Mouse (Mus musculus): Measurements from ENCODE around the gene Ubqln3.

The Ubqln3 gene

DNA sequence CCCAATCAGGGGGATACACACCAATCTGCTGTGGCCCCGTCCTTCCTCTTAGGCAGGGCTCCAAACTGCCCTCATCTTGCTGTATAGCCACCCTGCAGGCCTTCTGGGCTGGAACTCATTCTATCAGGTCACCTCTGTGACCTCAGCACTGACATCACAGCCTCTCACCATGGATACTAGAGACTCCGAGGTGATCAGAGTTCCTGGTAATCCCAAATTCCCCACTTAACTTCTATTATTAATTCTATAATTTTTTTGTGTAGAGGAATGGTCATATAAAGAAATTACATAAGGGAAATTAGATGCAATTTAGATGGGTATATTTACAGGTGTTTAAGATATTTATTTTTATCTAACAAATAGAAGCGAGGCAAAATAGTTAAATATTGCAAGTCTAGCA is at the start of gene Ubqln3:
Gene Ubqln3 (minus strand): TSS at position 101 of the 400 bp plus-strand sequence.
- no peak for DNase-seq

DNA sequence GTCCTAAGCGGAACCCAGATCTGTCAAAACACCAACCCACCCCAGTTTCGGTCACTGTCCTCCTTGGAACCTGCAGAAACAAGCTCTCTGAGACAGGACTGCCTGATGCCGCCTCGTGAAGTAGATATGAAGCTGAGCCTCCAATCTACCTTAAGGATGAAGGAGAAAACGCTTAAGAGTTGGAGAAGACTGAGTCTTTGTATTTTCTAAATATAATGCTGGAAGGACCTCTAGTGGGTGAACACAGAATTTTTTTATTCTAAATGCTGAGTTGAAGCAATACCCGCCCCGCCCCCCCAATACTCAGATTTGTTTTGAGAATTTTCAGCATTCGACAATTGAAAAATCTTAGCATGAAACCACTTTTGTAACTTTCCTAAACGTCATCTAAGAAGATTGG is 48.2 kb upstream of the Ubqln3 start:
- no peak for DNase-seq

DNA sequence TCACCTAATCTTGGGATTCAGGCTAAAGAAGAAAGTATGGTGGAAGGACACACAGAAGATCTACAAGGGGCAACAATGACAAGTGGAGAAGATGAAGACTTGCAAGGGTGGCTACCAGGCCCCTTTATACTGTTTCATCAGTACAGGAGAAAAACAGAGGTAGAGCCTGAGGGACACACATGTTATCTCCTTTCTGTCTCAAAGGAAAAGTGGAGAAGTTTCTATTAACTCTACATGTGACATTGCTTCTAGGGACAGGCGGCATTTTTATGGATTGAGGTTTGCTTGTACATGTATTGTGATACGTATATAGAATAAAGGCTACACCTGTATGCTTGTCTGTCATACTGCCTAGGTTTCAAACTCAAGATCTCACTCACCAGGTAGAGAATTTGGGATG is 40.2 kb upstream of the Ubqln3 start, which contains the start of gene Olfr648:
Gene Olfr648 (minus strand): TSS at position 101 of the 400 bp plus-strand sequence.
- no peak for DNase-seq

DNA sequence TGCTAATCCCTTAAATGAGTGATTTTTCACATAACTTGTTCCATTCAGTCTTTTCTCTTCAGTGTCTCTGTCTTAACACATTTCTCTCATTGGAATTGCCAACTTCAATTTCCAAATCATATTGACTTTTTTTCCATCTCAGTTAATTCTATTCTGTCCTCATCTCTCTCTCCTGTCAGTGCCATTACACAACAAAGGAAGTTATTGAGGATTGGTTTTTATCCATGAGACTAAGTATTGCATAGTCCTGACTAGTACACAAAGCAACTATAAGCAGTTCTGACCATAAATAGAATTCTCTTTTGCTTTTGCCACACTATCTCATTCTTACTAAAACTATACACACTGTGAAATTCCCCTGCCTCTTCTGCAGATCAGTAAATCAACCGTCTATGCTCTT is 36.0 kb upstream of the Ubqln3 start:
- no peak for DNase-seq

DNA sequence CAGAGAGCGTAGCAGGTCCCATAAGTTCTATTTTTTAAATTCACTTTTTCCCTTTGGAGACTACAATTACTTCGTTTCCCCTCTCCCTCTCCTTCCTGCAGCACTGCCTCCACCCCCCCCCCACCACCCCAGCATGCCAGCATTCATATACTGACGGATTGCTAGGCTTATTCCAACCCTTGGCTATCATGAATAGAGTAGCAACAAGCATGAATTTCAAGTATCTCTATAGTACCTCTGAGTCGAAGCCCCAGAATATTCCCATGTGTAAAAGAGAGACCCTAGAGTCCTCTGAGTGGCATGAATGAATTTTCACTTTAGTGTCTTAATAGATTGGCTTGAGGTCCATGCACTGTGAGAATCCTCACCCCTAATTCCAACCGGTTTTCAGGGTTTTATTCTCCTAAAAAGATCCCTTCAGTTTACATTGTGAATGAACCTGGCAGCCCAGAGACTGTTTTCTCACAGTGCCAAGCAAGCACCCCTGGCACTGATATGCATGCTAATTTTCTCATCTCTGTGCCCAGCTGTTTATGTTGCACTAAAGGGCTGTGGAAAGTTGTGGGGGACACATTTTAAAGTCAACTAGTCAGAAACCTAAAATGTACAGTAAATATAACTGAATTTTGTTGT is 35.5 kb upstream of the Ubqln3 start:
- DNase-seq = no peak

DNA sequence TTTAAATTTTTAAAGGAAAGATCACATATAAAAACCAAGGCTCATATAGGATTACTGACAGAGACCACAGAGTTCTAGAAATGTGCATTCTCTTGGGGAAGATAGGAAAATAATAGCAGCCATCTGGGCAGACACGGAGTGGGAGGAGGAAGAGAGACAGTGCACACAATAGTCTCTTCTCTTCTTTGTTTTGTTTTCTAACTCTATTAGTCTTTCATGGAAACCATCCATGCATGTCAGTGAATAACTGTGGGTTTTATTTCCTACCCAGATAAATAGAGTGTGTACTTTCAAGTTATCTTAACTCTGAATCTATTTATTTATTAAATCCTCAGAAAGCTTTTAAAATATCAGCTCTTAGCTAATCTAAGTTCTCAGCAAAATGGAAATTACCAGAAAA is 32.0 kb upstream of the Ubqln3 start:
- DNase-seq = no peak

DNA sequence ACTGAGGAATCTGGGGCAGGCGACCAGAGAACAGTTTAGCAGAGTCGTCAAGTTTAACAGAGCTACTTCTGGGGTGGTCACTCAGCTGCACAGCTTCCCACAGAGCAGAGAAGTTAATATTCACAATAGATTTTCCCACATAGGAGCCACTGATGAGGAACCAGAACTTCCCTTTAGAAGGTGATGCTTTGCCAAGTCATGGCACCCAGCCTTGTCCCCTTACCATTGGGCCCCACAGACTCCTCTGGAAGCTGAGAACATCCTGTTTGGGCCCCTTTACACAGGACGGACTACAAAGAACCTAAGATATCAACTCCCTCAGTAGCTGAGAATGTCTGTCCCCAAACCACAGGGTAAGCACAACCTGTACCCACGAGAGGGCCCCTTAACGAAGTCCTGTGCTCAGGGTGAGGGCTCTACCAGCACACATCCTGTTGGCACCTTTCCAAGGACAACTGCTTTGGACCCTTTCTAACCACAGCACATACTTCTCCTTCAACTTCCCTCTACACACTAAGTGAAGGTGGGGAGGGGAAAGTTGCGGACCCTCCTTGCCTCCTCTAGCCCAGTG is 26.6 kb upstream of the Ubqln3 start:
- no peak for DNase-seq

DNA sequence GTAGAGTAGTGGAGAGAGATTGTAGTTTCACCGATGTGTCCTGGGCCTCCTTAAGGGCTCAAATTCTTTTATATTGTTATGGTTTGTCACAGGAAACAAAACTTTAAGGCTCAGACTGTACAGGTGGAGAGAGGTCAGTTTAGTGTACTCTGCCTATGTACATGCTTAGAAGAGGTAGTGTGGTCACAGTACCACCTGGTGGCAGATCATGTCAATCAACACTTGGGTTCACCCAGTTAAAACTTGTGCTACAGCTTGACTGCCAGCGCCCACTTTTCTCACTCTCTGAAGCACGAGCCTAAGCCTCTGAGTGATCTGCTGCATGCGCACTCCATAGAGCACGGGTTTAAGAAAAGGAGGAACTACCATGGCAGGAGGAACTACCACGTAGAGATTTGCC is 24.0 kb upstream of the Ubqln3 start:
- DNase-seq = no peak

DNA sequence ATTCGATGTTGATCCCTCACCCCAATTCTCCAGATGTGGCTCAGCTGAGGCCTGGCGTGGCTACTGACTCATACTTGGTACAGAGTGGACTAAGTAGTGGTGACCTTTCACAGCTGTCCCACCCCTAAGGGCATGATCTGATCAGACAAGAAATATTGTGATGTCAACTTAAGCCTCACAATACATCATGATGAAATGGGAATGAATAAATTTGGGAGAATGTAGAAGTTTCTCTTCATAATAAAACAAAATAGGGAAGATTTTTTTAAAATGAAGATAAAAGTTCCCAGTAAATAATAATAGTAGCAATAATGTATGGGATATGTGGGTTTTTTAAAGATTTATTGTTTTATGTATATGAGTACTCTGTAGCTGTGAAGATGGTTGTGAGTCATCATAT is 7.4 kb upstream of the Ubqln3 start, which contains the start of gene Ubqlnl:
Gene Ubqlnl (minus strand): TSS at position 101 of the 400 bp plus-strand sequence.
- DNase-seq = no peak

DNA sequence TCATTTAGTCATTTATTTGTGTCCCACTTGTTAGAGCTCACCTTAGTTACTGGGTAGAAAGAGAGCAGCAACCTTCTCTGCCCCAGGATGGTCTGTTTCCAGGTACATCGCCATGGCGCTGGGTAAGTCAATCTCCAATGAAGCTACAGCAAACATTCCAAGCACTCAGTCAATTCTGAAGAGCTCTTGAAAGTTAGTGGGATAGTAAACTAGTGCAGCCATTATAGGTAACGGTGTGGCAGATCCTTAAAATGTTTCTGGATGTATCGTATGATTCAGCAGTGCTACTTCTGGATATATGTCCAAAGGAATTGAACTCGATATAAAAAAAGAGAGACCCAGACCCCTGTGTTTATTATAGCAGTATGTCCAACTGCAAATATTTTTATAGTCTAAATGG is 5.8 kb downstream of the Ubqln3 start, which contains the start of gene Olfr643:
Gene Olfr643 (minus strand): TSS at position 101 of the 400 bp plus-strand sequence.
- DNase-seq = no peak

DNA sequence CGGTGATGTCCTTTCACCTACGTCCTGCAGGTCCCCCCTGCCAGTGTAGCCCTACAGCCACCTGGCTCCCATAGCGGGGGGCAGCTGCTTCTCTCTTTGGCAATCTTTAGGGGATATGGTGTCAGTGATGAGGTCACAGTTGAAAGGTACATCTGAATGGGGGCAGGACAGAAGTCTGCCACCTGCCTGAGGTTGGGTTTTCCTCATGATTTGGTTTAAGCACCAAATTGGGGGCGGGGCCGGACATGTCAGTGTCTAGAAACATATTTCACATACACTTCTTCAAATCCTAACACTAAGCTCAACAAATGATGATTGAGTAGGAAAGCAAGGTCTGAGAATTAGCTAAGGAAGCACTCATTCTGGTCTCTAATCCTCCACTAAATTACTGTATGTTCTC is 13.4 kb downstream of the Ubqln3 start, which contains the start of gene Ubqln5:
Gene Ubqln5 (minus strand): TSS at position 101 of the 400 bp plus-strand sequence.
- DNase-seq = no peak

DNA sequence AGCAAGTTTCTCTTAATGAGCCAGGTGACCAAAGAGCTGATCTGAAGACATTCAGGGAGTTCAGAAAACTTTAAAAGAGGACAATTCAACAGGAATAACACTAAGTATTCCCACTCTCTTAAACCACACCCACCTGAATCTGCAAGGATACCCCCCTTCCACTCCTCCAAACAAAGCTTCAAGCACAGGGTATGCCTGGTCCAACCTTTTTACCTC is 38.4 kb downstream of the Ubqln3 start, which contains the start of gene Olfr646:
Gene Olfr646 (plus strand): TSS at position 117 of the 216 bp plus-strand sequence.
- no peak for DNase-seq

DNA sequence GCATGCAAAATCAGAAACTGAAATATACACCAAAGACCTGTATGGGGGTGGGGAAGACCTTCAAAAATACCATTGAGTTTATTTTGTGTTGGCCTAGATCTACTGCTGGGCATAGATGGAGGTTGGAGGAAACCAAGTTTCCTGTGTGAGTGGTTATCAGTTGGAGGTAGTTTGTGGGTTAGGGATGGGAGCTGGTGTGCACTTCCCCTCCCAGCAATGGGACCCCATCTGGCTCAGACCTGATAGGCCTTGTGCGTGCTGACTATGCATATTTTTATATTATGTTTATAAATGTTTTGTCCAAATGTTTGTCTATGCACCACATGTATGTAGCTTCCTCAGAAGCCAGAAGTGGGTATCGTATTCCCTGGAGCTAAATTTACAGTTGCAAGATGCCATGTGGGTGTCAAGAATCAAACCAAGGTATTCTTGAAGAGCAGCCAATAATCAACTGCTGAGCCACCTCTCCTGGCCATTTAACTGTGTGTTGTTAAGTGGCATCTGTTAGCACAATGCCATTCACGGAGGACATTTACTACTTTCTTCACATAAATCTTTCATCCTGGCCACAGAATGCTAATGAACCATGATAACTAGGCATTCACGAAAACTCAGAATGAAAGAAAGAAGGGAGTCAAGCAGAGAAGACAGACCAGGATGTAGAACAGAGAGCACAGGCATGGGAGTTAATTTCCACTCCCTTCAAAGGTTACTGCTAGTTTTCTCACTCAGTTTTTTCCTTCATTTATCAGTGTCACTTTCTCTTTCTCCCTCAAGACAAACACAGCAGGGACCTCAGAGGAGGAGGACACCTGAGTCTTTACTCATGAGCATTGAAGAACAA is 38.9 kb downstream of the Ubqln3 start:
- no peak for DNase-seq
